Mouse (Mus musculus): Measurements from ENCODE around the gene Ice1. TPM values are rescaled to one million over a fixed set of nuclear protein-coding genes. Genes with fewer than 3 reads are reported as not detected.
A peak's percentile ranks its signal among the peaks of the same experiment; 100 is the strongest.

Ice1 gene
- polyA plus RNA-seq, 2 experiments from 2014 or later = 18.1 to 25.7 TPM

GRCm38 (mm10) chr13:70637662-70638291, 343 bp upstream of the Ice1 start:
- peak; percentile 89 for ATAC-seq

GRCm38 (mm10) chr13:70636706-70637105, 728 bp downstream of the Ice1 start:
- no peak for ATAC-seq

GRCm38 (mm10) chr13:70635591-70635990, 1.8 kb downstream of the Ice1 start:
- no peak for ATAC-seq

- ATAC-seq = no peak
Measured at GRCm38 (mm10) chr13:70626416-70626815, 11.0 kb downstream of the Ice1 start.

- ATAC-seq = no peak
Measured at GRCm38 (mm10) chr13:70625665-70626064, 11.8 kb downstream of the Ice1 start.

GRCm38 (mm10) chr13:70624445-70624844, 13.0 kb downstream of the Ice1 start:
- no peak for ATAC-seq

GRCm38 (mm10) chr13:70622461-70623057, 14.9 kb downstream of the Ice1 start:
- no peak for ATAC-seq

GRCm38 (mm10) chr13:70621509-70621908, 15.9 kb downstream of the Ice1 start:
- no peak for ATAC-seq

GRCm38 (mm10) chr13:70612837-70613236, 24.6 kb downstream of the Ice1 start:
- no peak for ATAC-seq

GRCm38 (mm10) chr13:70610431-70611420, 26.7 kb downstream of the Ice1 start:
- peak; percentile 79 for ATAC-seq

- no peak for ATAC-seq
Measured at GRCm38 (mm10) chr13:70609632-70610031, 27.8 kb downstream of the Ice1 start.

- ATAC-seq = no peak
Measured at GRCm38 (mm10) chr13:70605366-70605765, 32.1 kb downstream of the Ice1 start.

- ATAC-seq = no peak
Measured at GRCm38 (mm10) chr13:70604723-70605122, 32.7 kb downstream of the Ice1 start.

GRCm38 (mm10) chr13:70601566-70601965, 35.9 kb downstream of the Ice1 start:
- no peak for ATAC-seq

GRCm38 (mm10) chr13:70599964-70600619, 37.3 kb downstream of the Ice1 start:
- no peak for ATAC-seq

GRCm38 (mm10) chr13:70598941-70599340, 38.5 kb downstream of the Ice1 start:
- no peak for ATAC-seq

GRCm38 (mm10) chr13:70596901-70597300, 40.5 kb downstream of the Ice1 start:
- ATAC-seq = no peak

- no peak for ATAC-seq
Measured at GRCm38 (mm10) chr13:70590248-70590762, 47.1 kb downstream of the Ice1 start.

- peak; percentile 41 for ATAC-seq
Measured at GRCm38 (mm10) chr13:70586969-70587368, 50.5 kb downstream of the Ice1 start.

GRCm38 (mm10) chr13:70582517-70582916, 54.9 kb downstream of the Ice1 start:
- ATAC-seq = no peak

- no peak for ATAC-seq
Measured at GRCm38 (mm10) chr13:70581509-70581908, 55.9 kb downstream of the Ice1 start.

- no peak for ATAC-seq
Measured at GRCm38 (mm10) chr13:70574216-70574615, 63.2 kb downstream of the Ice1 start.

- no peak for ATAC-seq
Measured at GRCm38 (mm10) chr13:70567889-70568288, 69.5 kb downstream of the Ice1 start.
